Mouse (Mus musculus) lung, postnatal 4 days (tissue): ENCODE data around the gene Mrpl23.

ENCODE experiments used
- DNase-seq, 2 experiments: peaks; one replicate each; pipeline ENCODE4 v3.0.0; 2021

Mrpl23 gene

DNA sequence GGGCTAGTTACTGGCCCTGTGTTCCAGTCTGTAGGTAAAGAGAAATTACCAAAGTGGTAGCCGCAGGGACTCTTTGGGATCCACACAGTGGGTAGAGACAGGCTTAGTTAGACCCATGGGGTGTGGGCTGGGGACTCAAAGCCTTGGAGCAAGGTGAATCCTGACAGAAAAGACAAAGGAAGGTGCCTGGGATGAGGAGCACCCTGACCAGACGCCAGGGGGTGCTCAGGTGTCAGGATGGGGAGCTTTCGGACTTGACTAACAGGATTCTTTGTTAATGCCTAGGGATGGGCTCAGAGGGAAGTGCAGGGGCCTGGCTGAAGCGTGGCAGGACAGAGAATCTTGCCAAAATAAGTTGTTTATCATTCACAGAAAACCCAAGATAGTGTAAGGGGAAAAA lies 10.1 kb upstream of the Mrpl23 start:
- peak; percentile 45 to 52 for DNase-seq

DNA sequence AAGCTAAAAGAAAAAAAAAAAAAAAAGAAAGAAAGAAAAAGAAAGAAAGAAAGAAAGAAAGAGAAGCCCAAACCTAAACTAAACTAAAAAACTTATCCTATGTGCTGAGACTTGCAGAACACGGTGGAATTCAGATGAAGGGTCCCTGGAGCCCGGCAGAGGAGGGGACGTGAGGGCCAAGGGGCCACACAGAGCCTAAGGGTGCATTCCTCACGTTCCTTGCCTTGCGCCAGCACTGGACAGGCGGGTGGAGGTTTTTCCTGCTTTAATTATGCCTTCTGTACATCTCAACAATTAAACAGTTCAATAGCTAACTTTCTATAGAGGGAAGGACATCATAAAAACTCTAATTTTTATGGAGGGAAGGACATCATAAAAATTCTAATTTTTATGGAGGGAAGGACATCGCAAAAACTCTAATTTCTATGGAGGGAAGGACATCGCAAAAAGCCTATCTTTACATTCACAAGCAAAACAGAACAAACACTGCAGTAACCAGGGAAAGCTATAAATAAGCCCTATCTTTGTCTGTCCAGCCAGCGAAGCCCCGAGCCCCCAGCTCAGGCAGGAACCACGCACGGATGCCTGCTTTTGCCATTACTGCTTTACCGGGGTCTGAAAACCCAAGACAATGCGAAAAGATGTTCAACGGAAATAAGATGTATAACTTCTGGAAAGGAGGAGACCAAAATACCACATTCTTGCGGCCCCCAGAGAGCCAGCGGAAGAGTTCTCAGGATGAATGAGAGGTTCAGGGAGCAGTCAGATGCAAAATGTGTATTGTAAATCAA lies 9.1 kb upstream of the Mrpl23 start:
- DNase-seq, result no peak

DNA sequence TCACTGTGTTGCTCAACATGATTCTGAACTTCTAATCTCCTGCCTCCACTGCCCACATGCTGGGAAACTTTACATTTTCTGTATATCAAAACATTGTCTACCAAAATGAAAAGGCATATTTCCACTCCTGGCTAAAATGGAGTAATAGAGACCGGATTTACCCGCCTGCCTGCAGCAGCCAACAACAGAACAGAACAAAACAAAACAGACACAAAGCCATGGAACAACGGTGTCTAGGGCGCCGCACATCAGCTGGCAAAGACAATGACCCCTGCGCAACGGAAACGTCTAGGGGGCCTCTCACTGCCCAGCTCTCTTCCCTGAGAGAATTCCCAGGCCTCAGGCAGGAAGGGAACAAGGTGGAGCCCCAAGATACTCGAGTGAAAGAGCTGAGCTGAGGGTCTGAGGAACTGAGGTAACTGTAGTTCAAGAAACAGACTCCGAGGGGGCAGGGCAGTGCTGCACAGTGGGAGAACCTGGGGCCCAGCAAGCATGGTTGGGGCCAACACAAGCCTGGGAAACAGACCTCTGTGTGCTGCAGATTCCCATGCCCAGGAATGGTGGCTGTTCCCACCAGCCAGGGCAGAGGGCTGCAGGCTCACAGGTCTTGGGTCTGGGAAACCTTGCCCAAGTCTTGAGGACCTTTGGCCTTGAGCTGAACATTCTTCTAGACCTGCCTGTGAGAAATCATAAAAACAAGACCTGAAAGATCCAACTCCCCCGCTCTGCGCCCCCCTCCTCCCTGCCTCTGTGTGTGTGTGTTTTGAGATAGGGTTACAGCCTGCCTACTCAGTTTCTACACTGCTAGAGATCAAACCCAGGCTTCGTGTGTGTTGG lies 6.9 kb upstream of the Mrpl23 start:
- DNase-seq, result peak; percentile 38 to 63

DNA sequence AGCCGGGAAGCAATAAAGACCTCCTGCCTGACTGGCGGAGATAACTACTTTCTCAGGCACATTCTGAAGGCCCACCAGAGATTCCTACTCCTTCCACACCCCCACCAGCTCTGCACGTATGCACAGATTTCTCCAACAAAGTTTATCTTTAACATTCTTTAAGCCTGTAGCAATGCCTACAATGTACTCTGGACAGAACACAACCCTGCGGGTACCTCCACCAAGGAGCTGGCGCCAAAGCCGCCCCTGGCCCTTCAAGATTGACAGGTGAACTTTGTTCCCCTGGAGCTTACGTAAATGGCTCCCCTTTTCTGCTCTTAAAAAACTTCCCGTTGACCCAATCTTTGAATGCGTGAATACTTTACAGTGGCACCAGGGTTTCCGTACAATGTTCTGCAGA lies 3.1 kb upstream of the Mrpl23 start:
- DNase-seq, result no peak

DNA sequence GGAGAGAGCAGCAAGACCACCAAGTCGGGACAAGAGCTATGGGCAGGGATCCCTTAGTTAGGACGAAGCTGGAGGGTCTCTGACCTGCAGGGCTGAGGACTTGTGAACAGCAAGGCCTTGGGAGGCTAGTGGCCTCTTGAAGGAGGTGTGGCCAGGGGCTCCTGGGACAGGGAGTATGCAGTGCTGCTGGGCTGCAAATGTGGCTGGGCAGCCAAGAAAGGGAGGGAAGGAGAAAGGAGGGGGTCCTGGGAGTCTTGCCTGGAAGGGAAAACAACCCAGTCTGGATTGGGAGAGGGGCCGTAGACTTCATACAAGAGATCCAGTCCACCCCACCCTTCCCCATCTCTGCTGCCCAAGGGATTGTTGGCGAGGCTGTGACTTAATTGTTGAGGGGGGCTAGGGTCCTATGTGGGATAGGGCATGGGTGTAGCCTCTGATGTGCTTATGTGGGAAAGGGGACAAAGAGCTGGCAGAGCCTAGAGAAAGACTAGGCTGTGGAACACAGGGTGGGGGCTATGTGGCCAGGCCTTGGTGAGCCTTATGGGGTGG lies 439 bp upstream of the Mrpl23 start:
- no peak for DNase-seq

DNA sequence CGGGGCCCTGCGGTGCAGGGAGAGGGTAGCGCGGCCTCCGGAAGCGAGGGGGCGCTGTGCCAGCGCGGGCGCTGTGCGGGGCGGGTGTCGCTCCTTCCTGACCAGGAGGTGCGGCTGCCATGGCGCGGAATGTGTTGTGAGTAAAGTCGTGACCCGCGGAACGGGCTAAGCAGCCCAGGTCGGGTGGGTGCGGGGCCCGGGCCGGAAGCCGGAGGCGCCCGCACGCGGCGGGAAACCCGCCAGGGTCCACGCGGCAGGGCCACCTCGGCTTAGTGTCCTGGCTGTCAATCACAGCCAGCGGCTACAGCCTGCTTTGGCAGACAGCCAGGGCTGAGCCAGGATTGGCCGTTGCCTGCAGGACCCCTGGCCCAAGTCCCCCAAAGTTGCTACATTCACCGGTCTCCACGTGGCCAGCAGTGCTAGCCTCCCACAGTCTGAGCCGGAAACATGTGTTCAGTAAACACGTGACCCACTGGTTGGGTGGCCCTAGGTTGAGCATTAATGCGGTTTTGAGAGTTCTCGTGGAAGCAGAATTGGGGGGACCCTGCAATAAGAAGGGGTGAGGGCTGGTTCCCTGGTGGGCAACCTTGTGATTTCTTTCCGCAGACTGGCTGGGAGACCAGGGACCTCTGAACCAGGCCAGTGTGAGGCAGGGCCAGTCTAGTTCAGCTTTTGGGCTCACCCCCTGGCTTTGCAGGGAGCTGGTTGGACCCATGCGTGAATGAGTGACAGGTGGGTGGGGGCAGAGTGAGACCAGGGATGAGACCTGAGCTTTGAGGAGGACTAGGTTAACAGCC lies 771 bp downstream of the Mrpl23 start:
- peak; percentile 92 for DNase-seq

DNA sequence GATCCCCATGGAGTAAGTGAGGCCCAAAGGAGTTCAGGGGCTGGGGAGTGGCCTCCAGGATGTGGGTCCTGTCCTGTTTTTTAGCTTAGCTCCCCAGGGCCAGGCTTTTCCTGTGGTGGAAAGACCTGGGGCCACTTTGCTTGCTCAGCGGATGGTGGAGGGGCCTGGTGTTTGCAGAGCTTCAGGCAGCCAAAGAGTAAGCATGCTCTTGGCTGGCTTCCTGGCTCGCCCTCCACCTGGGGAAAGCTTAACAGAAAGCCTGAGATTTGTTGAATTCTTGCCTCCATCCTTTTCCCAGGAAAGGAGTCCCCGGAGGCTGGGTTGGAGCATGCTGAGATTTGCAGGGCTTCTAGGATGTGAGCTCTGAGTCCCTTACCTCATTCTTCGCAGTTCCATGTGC lies 2.6 kb downstream of the Mrpl23 start:
- DNase-seq, result no peak

DNA sequence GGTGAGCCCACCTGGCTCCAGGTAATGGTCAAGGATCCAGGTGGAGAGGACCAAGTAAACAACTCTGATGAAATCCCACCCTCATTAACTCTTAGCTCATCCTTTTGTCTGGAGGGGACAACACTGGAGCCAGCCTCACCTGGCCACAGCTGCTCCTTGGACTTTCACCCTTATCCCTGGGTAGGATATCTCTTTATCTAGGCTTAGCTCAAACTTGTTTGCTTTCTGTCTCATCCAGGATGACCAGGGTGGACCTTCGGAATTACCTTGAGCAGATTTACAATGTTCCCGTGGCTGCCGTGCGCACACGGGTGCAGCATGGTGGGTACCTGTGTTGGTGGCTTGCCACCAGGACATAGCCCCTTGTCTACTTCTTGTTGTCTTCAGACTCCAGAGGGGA lies 3.3 kb downstream of the Mrpl23 start:
- no peak for DNase-seq

DNA sequence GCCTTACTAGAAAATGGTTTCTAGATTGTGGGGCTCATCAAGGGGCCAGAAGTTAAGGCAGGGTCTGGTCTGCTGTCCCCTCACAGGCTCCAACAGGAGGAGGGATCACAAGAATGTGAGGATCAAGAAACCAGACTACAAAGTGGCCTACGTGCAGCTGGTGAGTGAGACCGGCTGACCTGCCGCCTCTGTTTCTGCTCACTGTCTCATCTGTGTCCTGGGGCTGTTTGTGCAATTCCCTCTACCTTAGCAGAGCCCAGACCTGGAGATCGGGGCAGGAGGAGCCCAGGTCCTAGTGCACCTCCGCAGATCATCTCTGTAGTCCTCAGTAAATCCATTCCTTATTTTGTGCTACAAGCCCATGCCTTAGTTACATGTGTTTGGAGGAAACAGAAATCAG lies 4.7 kb downstream of the Mrpl23 start:
- no peak for DNase-seq

DNA sequence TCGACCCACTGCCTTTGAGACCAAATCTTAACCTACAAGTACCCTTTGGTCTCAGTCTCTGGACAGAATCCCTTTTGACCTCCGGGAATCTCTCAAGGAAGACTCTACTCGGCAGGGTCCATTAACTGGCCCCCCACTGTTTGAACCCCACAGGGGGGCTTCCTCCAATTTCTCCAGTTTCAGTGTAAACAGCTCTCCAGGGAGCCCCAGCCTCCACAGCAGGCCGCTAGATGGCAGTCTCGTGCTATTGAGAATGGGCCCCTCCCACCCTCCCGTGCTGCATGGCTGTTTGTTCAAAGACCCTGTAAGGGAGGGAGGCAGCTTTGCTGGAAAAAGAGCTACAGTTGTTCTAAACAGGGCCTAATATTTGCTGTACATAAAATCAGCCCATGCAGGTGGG lies 5.4 kb downstream of the Mrpl23 start:
- DNase-seq, result peak; percentile 57 to 70

DNA sequence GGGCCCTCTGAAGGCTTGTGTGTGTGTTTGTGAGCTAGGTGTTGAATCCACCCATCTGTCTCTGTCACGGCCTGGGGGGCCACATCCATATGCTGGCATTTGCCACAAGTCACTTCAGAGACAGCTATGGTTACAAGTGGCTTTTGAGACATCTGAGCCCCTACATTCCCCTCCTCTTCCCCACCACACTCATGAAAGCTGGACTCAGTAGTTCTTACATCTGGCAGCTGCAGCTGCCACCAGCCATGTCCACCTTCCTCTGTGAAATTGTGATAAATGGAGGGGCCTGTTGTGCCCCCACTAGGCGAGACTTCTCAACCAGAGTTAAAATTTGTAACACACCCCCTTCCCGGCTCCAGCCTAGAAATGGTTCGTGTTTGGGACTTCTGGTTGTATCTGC lies 5.8 kb downstream of the Mrpl23 start:
- no peak for DNase-seq

DNA sequence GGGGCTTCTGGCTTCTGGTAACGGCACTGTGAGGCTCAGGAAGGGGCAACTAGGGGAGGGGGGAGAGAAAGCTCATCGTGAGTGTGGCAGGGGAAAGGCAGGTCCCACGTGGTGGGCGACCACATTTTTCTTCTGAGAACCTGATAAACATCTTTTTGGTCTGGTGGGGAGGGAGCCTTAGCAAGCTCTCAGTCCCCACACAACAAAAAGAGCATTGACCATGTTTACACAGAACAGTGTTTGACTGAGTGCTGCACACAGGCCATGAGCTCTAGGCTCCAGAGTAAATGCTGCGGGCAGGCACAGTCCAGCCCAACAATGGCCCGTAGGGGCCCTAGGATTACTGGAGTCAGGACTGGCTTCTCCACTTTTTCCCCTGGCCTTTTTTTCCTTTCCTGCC lies 6.3 kb downstream of the Mrpl23 start:
- DNase-seq, result no peak

DNA sequence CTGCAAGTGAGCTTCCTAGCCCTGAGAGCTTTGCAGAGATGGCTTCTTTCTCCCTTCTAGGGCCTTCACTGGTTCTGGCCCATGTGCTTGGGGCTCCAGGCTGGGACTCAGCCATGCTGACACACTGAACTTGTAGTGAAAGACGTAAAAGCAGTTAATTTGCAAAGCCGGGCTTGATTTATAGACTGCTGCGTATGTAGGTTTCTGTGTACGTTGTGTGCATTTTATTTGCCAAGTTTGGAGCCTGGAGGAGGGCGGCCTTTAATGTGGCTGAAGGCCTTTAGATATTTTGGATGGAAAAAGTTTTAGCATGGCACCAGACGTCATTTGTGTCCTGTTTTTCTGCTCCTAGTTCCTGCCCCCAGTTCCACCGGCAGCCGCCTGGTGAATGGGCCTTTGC lies 7.3 kb downstream of the Mrpl23 start:
- DNase-seq, result no peak

DNA sequence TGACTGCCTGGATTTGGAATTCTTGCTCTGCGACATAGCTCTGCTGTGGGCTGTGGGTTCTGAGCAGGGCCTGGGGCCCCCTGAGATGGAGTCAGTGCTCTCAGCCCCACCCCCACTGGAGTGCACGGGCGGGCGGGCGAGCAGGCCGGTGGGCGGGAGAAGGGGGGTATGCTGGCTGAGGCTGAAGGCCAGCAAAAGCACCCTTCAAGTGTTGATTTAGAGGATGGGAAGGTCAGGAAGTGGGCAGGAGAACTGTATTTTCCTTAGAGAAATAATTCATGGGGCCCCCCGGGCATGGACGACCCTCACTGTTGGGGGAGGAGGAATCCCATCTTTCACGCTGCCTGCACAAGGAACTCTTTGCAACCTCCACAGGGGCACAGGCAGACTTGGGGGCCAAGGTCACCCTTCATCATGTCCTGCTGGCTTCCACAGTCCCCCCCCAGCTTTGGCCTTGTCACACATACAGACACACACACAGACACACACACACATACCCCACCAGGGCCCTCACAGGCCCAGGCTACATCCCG lies 10.4 kb downstream of the Mrpl23 start:
- DNase-seq, result no peak

DNA sequence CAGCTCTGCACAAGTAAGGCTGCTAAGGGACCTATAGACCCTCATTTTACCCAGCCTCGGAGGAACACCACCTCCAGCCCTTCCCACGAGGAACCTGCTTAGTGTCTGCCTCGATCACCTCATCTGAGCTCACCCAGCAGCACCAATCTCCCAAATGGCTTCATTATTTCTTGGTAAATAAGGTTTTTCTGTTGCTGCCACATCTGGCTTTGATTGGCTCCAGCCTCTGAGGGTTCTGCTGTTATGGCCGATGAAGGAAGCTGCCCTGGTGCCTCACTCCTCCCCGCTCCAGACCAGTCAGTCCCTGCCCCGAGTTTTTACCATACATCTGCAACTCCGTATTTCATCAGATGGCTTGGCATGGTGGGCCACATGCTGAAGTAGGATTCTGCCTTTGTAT lies 13.5 kb downstream of the Mrpl23 start:
- no peak for DNase-seq

DNA sequence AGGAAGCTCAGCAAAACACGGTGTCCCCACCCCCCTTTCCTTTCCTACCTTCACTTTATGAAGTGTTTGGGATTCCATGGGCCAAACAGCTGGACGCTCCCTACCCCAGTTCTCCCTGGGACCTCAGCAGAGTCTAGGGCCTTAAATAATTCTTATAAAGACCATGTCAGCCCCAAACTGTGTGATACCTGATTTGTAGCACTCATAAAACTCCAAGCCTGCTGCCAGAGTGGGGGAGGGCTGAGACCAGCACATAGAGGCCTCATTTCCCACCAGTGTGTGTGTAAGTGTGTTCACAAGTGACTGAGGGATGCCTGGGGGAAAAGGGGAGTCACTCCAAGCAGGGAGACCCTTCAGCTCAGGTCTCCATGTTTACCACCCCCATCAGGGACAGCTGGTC lies 15.4 kb downstream of the Mrpl23 start:
- DNase-seq, result no peak

DNA sequence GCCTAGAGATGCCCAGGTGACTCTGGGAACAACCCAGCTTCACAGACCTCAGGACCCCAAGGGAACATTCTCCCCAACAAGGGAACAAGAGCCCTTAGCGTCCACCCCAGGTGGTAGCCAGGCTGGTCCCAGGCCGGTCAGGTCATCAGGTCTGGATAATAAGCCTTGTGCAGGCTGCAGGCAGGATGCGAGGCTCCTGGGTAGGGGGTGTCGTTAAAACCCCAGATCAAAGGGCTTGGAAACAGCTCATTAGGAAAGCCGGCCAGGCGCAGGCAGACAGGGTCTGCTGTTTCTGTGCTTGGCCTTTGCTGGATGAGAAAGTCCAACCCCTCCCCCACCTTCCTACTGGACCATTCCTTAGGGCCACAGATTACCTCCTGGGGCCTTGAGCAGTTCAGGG lies 16.2 kb downstream of the Mrpl23 start:
- no peak for DNase-seq

DNA sequence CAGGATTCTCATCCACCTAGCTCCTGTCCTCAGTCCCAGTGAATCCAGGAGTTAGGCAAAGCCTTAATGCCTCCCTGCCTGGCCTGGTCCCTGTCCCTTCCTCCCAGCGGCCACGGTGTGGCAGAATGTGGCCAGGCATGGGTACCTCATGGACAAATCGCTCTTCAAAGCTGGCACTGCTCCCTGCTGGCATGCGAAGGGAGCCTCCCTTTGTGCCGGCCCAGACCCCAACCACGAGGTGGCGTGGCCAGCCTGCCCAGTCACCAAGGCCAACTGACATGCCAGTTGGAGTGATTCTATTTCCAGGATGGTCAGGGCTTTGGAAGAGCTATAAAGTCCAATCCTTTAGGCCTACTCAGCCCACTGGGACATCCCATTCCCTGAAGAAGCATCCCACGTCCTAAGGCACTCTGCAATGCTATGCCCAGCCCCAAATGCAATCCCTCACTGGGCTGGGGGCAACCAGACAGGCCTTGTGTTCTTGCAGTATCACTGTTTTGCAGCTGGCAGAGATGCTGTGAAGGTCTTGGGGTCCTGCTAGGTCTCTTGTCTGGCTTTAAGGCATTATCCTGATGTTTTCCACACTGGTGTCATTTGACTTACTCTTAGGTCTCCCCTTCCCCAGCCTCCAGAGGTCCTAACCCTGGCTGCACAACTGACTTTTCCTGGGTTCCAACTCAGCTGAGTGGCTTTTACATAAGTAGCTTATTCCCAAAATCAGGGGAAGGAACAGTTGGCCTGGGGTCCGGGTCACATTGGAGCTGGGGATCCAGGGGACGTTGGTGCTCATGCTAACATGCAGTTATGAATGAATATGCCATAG lies 17.7 kb downstream of the Mrpl23 start:
- DNase-seq, result peak; percentile 34 to 61

DNA sequence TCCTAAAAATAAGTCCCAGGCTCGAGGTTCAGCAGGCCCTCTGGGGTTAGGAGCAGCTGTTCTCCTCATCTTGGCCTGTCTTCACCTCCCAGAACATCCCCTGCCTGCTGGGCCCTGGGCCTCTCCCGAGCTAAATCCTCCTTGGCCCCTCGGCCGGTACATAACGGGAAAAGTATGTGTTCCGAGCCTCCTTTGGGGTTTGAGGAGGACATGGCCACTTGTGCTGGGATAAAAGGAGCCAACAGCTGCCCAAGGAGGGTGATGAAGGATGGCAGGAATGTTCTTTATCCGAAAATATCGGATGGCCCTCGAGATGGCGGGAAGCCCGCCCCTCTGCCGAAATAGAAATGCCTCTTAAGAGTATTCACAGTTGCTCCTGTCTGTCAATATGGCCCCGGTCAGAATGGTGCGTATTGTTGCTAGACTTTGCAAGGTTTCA lies 18.5 kb downstream of the Mrpl23 start:
- no peak for DNase-seq

DNA sequence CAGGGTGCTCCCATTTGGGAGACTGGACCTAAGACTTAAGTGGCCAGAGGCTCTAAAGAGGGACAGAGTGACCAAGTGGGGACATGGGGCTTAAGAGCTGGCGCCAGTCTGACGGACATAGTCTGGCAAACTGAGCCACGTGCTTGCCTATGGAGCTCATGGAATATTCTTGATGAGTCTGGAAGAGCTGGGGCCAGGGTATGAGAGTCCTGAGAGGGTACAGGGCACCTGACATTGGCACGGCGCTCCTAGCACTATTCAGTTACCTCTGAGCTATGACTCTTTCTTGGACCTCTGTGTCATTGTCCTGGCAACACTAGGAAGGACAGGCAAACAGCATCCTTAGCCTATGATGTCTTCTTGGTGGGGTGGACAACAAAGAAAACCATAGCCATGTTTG lies 19.2 kb downstream of the Mrpl23 start:
- no peak for DNase-seq

DNA sequence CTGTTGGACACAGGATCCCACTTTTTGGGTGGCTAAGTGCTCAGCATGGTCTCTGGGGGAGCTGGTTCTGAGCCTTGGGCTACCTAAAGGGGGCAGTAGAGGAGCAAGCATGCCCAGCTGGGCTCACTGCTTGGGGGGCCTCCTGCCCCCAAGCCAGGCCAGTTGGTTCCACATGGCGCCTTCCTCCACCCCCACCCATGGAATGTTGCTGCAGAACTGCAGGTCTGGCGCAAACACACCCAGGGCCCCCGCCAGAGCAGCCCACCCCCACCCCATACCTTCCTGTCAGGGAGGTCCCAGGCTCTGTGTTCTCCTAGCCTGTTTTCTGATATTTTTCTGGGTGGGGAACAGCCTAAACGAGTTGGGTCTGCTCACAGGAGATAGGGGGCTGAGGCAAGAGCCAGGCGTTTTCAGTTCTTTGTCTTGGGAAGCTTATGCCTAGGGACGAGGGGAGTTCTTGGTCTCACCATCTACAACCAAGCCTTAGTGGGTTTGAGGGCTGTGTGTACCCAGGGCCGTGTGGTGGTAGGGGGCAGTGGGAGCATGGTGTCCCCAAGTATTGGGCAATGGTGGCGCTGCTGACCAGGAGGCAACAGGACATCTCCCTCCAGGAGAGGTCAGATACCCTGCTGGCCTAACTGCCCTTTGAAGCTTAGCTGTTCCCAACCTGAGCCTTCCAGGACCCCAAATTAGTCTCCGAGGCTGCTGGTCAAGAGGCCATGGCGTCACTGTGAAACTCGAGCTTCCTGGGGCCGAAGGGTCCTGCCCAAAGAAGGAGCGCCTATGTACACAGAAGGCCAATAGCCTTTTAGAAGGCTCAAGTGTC lies 20.3 kb downstream of the Mrpl23 start:
- no peak for DNase-seq
